Mouse (Mus musculus) lung, adult 2 months (tissue): Measurements from ENCODE around the gene Oxt. TPM values are rescaled to one million over a fixed set of nuclear protein-coding genes. Genes with fewer than 3 reads are reported as not detected.

Experiments used
- DNase-seq: peaks from one replicate; pipeline ENCODE4 v3.0.0; 2022
- H3K4me1 ChIP-seq: fragments of 200-500 bp; 2 replicates; pipeline ENCODE4 v1.6.1; 2011; ENCODE audit warnings: low read length; ENCODE audit not compliant: control insufficient read depth, insufficient read depth
- H3K4me3 ChIP-seq: fragments of 200-500 bp; replicated peaks from 2 replicates; pipeline ENCODE3; 2011; ENCODE audit warnings: low read depth, mild to moderate bottlenecking, control low read depth, low read length; ENCODE audit errors: extremely low read depth
- CTCF ChIP-seq: fragments of 200-500 bp; IDR thresholded peaks from 2 replicates; pipeline ENCODE4 v1.5.1; 2011; ENCODE audit warnings: mild to moderate bottlenecking, low read length, control low read depth; ENCODE audit not compliant: insufficient read depth
- POLR2A ChIP-seq: fragments of 200-500 bp; IDR thresholded peaks from 2 replicates; pipeline ENCODE4 v1.6.1; 2011; ENCODE audit warnings: low read depth, mild to moderate bottlenecking, control low read depth, low read length, borderline replicate concordance; ENCODE audit errors: extremely low read depth
- WGBS: fragments of 180-500 bp; shearing (Covaris S2); methylation state at CpG from one replicate; pipeline ENCODE4 v1.1.7; 2018; 5-methylcytosine and 5-hydroxymethylcytosine counted together
- polyA plus RNA-seq: library from polyadenylated mRNA; depleted of rRNA; stranded (reverse); fragments of >200 nt; gene quantifications from 2 replicates; pipeline ENCODE4 v1.2.3, GENCODE M21; 2012; rRNA removed

Oxt gene
- polyA plus RNA-seq, 1 experiment: not detected

DNA sequence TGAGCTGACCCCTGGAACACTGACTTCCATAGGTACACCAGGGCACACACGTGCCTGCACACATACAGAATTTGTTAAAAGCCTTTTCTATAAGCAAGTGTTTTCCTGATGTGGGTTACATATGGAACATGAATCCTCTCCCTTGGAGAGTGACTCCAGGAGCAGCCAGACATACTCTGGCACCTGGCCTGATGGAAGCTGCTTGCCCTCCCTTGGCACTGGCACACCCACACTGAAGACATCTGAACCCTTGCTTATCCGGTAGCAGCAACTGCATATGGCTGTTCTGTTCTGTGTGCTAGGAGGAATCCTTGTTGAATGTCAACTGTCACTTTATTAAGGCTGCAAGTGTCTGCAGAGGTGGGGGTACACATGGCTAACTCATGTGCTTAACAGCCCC is 15.0 kb downstream of the Oxt start:
- TF ChIP-seq POLR2A (no peak), CTCF (no peak)
- Histone ChIP-seq H3K4me1 (no peaks in the 10 kb centered on the region), H3K4me3 (no peak overlapping the region)
- DNase-seq: no peak
- WGBS: 88% methylated on average over 2 of the region's 2 CpGs

DNA sequence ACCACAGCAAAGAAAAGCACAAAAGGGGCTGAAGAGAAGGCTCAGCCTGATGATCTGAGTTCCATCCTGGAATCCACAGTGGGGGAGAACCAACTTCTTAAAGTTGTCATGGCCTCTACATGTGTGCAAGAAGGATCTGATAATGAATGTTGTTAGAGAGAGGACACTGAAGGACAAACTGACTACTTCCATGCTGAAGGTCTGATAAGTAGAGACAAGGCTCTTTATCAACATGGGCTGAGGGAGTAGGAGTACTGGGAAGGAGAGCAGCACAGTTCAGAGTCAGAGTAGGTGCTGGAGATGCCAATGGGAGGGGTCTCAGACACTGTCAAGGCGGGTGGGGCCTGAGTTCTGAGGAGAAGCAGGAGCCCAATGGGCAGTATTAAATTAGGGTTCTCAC is 19.6 kb downstream of the Oxt start:
- no peak for TF ChIP-seq POLR2A
- no peak for TF ChIP-seq CTCF
- H3K4me1 ChIP-seq: no peaks in the 10 kb centered on the region
- H3K4me3 ChIP-seq: no peak overlapping the region
- no peak for DNase-seq
- WGBS: 88% methylated on average over 1 of the region's 1 CpGs

DNA sequence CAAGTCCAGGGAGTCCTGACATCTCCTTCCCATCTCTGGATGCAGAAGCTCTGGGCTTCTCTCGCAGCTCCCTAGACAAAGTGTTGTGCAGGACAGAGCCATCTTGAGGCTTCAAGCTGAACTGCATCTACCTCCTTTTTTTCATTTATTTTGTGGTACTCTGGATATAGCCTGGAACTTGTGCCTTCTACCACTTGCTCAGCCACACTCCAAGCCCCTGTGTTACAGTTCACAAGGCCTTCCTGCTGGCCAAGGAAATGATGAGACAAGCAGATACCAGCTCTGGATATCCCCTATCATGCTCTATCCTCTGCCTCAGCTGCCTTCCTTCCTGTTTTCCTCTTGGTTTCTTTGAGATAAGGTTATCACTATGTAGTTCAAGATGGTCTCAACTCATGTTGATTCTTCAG is 21.6 kb downstream of the Oxt start:
- no peak for DNase-seq
- 18% methylated on average over 1 of the region's 1 CpGs for WGBS

DNA sequence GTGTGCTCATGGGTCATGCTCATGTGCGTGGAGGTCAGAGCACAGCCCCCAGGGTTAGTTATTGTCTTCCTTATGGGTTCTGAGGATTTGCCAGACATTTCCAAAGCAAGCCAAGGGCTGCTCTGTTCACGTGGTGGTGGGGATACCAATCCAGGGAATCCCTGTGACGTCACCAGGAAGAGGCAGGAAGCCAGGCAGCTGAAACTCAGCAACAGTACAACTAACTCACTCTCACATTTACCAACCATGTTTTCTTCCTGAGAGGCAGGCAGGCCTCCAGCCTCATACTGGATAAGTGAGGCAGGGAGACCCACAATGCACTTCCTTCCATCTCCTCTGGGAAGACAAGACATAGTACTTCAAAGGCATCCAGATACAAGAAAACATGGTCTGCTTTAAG is 22.4 kb downstream of the Oxt start:
- Histone ChIP-seq H3K4me3 (no peak overlapping the region), H3K4me1 (no peaks in the 10 kb centered on the region)
- DNase-seq: no peak
- no peak for TF ChIP-seq POLR2A
- TF ChIP-seq CTCF: no peak
- 72% methylated on average over 3 of the region's 3 CpGs for WGBS

More for the DNA sequence above, 21.6 kb downstream of the Oxt start:
- no peaks in the 10 kb centered on the region for H3K4me1 ChIP-seq
- no peak overlapping the region for H3K4me3 ChIP-seq
- TF ChIP-seq CTCF: peak; percentile 37; the same call in 1 of the 2 replicates
- TF ChIP-seq POLR2A: no peak

DNA sequence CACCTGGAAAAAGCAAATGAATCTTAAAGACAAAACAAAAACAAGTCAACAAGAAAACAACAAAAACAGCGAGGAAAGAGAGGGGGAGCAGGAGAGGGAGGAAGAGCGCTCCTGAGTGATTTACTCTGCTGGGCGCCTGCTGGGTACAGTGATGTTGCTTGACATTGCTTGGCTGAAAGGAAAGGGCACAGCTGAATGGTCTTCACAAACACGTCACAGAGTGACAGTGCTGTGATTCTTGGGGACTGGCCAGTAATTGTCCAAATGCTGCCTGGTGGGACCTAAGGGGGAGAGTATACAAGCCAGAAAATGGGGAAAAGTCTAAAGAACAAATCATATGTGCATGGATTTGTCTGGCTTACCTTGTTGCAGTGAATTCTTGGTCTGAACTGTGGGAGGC is 26.2 kb downstream of the Oxt start:
- no peak overlapping the region for H3K4me3 ChIP-seq
- no peak for DNase-seq
- TF ChIP-seq CTCF (no peak), POLR2A (no peak)
- H3K4me1 ChIP-seq: no peaks in the 10 kb centered on the region
- 67% methylated on average over 4 of the region's 4 CpGs for WGBS

DNA sequence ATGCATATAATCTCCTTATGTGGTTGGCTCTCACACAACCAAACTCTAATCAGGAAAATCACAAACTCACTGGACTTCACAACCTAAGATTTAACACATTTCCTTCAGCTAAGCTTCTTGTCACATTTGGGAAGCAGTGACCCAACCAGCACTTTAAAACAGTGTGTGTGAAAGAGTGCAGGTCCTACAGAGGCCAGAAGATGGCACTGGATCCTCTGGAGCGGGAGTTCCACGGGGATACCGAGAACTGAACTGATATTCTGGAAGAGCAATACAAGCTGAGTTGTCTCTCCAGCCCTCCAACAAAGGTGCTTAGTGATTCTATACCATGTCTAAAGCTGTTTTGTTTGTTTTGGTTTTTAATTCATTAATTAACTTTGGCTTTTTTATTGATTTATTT is 37.1 kb downstream of the Oxt start:
- WGBS: 74% methylated on average over 3 of the region's 3 CpGs
- peak; percentile 37; the same call in 1 of the 2 replicates for TF ChIP-seq CTCF
- TF ChIP-seq POLR2A: no peak
- no peak for DNase-seq
- no peaks in the 10 kb centered on the region for H3K4me1 ChIP-seq
- no peak overlapping the region for H3K4me3 ChIP-seq

DNA sequence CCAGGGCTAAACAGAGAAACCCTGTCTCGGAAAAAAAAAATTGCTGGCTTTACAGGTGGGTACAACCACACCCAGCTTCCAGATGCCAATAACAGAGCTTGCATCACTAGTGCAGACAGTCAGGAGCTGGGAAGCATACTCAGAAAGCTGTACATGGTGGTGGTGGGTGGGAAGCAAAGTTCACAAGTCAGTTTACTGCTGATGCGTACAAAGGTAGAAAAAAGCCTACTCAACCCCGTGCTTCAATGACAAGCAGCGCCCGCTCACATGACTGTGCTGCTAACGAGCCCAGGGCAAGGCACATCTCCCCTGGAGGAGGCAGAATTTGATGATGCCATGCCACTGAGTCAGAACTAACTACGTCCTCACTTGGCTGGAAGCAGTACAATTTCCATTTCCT is 43.0 kb downstream of the Oxt start:
- 88% methylated on average over 7 of the region's 7 CpGs for WGBS
- no peak for DNase-seq
- H3K4me1 ChIP-seq: no peaks in the 10 kb centered on the region

More for the DNA sequence above, 43.0 kb downstream of the Oxt start:
- no peak for TF ChIP-seq POLR2A
- TF ChIP-seq CTCF: no peak
- no peak overlapping the region for H3K4me3 ChIP-seq

Other genes with a start within 250 kb of the Oxt start
- 17.6 and 20.5 TPM in 2 replicates for gene Cpxm1, start 178.6 kb upstream of the Oxt start, polyA plus RNA-seq
- not detected in 2 replicates for gene Gm28372, start 170.9 kb upstream of the Oxt start, polyA plus RNA-seq
- not detected in 2 replicates for gene 1700020A23Rik, start 170.9 kb upstream of the Oxt start, polyA plus RNA-seq
- gene Tmem239, start 169.7 kb upstream of the Oxt start, polyA plus RNA-seq: not detected in 2 replicates
- gene Vps16, start 151.8 kb upstream of the Oxt start, polyA plus RNA-seq: 45.3 and 67.2 TPM in 2 replicates
- gene Pced1a, start 151.5 kb upstream of the Oxt start, polyA plus RNA-seq: 31.7 and 33.2 TPM in 2 replicates
- 56.5 and 64.3 TPM in 2 replicates for gene Ptpra, start 125.9 kb upstream of the Oxt start, polyA plus RNA-seq
- gene Mrps26, start 12.4 kb upstream of the Oxt start, polyA plus RNA-seq: 46.3 and 66.6 TPM in 2 replicates
- 0.26 TPM in 1 of 2 replicates, not detected in the other for gene Avp, start 6.4 kb downstream of the Oxt start, polyA plus RNA-seq
- gene Fastkd5, start 53.9 kb downstream of the Oxt start, polyA plus RNA-seq: 1.1 and 2.1 TPM in 2 replicates
- gene Ubox5, start 53.9 kb downstream of the Oxt start, polyA plus RNA-seq: 4.7 and 6.0 TPM in 2 replicates
- gene Lzts3, start 66.6 kb downstream of the Oxt start, polyA plus RNA-seq: 9.7 and 11.1 TPM in 2 replicates
- 61.0 and 70.3 TPM in 2 replicates for gene Ddrgk1, start 88.5 kb downstream of the Oxt start, polyA plus RNA-seq
- gene Itpa, start 91.4 kb downstream of the Oxt start, polyA plus RNA-seq: 16.5 and 17.1 TPM in 2 replicates
- 1.7 TPM in 2 replicates for gene Slc4a11, start 121.3 kb downstream of the Oxt start, polyA plus RNA-seq